Mouse (Mus musculus): ENCODE data around the gene Ifitm2.

Gene Ifitm2

DNA sequence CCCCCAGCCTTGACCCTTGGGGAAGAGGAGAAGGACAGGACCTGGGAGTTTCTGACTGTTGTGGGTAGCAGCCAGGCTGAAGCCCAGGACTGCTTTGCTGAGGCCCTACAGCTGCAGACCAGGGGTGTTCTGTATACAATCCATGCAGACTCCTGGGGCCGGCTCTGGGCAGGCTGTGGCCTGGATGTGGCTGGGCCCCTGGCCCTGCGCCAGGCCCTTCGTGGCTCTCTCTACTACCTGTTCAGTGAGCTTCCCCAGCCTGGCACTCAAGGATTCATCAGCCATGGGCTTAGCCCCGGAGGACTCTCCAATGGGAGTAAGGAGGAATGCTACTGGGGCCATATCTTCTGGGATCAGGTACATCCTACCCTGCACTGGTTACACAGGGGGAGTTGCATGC, 12.4 kb downstream of the Ifitm2 start:
- DNase-seq (ENCODE audit: low spot score) = no peak

DNA sequence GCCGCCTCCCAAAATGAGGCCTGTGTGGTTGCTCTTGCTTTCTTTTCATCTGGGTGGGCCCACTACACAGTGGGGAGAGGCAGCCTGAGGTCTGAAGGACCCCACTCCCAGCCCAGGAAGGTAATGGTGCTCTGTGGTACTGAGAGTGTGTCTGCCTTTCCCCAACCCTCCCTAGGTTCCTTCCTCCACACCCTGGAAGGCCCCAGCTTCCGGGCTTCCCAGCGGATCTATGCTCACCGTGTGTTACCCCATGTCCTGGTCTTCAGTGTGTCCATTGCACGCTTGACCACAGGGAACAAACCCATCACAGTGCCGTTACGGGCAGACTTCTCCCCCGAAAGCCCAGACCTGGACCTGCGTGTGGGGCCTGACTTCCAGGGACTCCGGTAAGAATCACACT, 13.0 kb downstream of the Ifitm2 start:
- DNase-seq (ENCODE audit: low spot score) = no peak

DNA sequence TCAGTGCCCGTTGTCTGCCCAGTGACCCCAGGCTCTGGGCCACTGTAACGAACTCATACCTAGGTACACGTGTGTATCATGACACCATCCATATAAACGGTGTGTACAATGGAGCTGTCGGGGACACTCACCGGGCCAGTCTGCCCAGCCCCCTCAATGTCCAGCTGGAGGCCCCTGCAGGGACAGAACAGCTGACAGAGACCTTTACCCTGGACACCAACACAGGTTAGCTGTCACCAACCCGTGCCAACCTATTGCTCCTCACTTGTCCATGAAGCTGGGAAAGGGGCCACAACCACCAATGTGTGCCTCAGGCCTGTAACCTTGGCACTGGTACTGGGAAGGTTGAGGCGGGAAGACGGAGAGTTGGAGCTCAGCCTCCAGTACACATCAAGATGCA, 13.4 kb downstream of the Ifitm2 start:
- no peak for DNase-seq (ENCODE audit: low spot score)

DNA sequence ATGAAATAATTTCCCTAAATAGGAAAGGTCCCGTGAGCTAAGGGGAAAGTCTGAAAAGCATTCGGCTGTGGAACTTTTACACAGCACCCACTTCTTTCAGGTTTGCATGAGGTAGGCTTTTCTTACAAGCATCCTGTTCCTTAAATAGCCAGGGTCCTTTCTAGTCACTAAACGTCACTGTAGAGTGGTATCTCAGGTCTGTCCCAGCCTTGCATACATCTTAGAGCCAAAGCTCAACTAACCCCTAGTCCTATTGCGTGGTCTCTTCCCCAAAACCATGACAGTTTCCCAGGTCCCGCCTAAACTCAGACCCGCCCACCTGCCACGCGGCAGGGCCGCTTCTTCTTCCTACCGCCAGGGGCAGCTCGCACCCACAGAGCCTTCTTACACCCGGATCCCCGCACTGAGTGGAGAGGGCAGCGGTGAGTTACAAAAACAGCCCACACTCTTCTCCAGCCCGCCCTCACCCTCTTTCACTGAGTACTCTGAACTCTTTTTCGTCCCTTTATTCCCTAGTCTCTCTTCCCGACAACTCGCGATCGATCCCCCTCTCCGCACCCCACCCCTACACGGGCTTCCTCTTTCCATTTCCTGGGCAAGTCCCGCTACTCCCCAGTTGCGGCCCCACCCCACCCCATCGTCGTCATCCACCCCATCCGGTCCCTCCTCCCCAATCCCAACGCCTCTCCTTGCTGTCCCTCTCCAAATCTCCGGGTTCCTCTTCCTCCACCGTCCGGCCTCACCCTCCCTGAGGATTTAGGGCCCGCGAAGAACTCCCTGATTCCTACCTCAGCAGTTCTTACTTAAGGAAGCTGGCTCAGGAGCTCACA, 14.3 kb downstream of the Ifitm2 start, which contains the start of gene Pgghg:
Gene Pgghg, plus strand, starts transcription at position 170 of the 830 bp plus-strand sequence.
- DNase-seq (ENCODE audit: low spot score) = peak; percentile 73

DNA sequence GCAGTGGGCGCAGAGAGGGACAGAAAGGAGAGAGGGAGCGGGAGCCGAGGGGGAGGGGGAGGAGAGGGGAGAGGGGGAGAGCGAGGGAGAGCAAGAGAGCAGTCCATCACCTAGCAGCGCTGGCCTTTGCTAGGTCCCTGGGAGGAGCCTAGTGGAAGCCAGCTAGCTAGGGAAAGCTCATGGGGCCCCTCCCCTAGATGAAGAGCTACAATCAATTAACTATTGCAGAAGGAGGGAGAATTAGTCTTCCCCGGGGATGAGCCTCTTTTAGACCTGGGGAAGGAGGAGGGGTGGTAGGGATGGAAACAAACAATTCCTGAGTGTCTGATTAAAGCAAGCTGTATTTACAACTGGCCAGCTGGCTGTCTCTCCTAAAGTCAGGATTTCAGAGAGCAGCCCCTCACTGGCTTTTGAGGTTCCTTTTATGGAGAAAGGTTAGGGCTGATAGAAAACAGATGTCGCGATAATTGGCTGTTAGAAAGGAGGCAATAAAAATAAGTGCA, 16.1 kb downstream of the Ifitm2 start:
- DNase-seq (ENCODE audit: low spot score) = no peak

DNA sequence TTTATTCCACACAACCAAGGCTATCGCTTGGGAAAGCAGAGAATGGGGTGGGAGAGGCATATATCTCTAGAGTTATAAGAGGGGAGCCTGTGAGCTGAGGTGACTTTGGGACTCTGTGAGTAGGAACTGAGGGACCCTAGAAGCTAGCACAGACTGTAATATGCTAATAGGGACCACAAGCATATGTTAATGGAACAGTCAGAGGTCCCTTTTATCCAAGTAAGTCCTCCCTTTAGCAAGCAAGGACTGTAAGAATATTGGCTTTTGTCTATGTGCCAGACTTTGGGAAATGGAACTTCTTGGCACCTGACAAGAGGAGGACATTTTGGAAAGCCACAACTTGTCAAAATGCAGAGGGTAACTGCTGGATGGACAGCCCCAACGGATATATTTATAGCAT, 16.9 kb downstream of the Ifitm2 start:
- DNase-seq (ENCODE audit: low spot score) = no peak

DNA sequence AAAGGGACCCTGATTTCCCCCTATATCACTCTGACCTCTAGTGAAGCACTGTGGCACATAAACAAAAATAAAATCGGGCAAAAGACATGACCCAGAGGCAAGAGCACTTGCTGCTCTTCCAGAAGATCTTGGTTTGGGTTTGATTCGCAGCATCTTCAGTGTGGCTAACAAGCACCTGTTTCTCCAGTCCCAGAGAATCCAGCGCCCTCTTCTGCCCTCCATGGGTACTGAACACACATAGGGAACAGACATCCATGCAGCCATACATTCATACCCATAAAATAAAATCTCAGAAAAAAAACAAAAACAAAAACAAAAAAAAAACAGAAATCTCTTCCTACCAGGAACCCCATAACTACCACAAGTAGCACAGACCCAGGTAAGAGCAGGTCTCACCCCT, 17.4 kb downstream of the Ifitm2 start:
- no peak for DNase-seq (ENCODE audit: low spot score)

DNA sequence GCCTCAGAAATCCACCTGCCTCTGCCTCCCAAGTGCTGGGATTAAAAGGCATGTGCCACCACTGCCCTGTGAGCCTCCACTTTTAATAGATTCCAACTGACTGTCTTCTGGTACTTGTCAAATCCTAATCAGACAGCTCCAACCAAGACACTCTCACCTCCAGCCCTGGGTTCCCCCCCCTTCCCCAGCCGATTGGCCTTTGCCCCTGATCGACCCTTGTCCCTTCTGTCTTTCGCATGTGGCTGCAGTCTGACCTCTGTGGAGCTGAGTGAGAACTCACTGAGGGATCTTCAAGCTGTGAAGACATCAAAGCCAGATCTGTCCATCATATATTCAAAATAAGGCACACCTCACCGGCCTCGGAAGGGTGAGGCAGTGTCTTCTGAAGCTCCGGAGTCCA, 28.6 kb downstream of the Ifitm2 start:
- no peak for DNase-seq (ENCODE audit: low spot score)

DNA sequence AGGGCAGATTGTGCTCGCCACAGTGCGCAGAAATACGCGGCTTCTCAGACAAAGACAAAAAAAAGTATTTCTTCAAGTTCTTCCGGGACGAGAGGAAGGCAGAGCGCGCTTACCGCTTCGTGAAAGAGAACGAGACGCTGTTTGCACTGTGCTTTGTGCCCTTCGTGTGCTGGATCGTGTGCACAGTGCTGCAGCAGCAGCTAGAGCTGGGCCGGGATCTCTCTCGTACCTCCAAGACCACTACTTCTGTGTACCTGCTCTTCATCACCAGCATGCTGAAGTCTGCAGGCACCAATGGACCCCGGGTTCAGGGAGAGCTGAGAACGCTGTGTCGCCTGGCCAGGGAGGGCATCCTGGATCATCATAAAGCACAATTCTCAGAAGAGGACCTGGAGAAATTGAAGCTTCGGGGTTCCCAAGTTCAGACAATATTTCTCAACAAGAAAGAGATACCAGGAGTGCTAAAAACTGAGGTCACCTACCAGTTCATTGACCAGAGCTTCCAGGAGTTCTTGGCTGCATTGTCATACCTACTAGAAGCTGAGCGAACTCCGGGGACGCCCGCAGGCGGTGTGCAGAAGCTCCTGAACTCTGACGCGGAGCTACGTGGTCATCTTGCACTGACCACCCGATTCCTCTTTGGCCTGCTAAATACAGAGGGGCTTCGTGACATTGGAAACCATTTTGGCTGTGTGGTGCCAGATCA, 32.6 kb downstream of the Ifitm2 start:
- no peak for DNase-seq (ENCODE audit: low spot score)

DNA sequence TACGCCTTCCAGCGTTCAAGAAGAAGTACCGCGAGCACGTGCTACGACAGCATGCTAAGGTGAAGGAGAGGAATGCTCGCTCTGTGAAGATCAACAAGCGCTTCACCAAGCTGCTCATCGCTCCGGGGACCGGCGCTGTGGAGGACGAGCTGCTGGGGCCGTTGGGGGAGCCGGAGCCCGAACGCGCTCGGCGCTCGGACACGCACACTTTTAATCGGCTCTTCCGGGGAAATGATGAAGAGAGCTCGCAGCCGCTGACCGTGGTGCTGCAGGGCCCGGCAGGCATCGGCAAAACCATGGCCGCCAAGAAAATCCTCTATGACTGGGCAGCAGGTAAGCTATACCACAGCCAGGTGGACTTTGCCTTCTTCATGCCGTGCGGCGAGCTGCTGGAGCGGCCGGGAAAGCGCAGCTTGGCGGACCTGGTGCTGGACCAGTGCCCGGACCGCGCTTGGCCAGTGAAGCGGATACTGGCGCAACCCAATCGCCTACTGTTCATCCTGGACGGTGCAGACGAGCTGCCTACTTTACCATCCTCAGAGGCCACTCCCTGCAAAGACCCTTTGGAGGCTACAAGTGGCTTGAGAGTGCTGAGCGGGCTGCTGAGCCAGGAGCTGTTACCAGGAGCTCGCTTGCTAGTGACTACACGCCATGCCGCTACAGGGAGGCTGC, 33.3 kb downstream of the Ifitm2 start:
- DNase-seq (ENCODE audit: low spot score) = no peak

DNA sequence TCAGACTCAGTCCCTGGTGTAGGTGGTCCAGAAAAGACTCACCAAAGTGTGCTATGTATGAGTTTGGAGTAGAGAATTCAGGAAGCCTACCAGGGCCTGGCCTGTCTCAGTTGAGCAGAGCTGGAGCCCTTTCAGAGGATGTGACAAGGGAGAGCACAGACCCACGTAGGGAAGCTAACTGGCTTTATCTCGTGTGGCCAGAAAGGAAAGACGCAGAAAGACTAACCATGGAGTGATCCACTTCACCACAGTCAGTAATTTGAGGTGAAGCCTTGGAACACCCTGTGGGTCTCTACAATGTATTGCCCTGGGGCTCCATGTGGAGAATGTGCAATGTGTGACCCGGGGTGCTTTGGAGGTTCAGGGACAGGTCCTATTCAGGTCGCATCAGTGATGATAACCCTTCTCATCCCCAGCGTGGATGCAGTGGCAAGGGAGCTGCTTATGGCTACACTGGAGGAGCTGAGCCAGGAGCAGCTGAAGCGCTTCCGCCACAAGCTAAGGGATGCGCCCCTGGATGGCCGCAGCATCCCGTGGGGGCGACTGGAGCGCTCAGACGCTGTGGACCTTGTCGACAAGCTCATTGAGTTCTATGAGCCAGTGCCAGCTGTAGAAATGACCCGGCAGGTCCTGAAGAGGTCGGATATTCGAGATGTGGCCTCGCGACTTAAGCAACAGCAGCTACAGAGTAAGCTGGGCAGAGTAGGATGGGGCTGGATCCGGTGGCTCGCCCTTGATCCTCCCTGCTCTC, 34.4 kb downstream of the Ifitm2 start:
- DNase-seq (ENCODE audit: low spot score) = no peak

DNA sequence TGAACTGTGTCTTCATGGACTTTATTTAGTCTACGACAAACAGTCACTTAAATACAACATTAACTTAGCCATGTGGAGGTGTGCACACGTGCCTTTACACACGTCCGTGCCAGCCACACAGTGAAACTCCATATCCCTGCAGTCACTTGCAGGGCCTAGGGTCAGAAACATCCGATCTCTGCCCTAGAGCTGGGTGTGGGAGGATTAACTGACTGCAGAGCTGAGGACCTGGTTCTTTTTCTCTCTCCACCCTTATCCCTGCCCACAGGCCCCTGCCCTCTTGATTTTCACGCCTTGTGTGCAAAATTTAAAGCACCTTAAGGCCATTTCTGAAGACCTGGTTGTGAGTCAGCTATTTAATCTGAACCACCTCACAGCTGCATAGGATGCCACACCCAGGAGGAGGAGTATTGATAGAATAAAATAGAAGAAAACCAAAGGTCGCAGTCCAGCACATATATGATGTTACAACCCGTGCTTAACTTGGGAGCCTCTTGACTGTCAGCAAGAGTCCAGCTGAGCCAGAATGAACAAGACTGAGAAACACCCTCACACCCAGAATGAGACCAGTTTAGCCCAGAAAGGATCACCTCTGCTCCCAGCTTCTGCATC, 35.3 kb downstream of the Ifitm2 start, which contains the start of gene Nlrp6:
Gene Nlrp6, plus strand, starts transcription at position 485 of the 612 bp plus-strand sequence.
- no peak for DNase-seq (ENCODE audit: low spot score)

DNA sequence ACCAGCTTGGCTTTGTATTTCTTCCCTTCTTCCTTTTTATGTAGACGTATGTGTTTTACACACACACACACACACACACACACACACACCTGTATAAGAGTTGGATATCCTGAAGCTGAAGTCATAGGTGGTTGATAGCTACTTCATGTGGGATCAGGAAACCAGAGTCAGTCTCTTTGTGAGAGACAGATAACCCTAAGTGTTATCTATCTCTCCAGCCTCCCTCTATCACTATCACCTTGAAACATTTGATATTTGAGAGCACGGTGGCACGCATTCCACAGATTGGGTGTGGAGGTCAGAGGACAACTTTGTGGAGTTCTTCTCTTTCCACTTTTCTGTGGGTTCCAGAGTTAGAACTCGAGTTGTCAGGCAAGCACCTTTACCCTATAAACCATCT, 35.9 kb downstream of the Ifitm2 start:
- no peak for DNase-seq (ENCODE audit: low spot score)

DNA sequence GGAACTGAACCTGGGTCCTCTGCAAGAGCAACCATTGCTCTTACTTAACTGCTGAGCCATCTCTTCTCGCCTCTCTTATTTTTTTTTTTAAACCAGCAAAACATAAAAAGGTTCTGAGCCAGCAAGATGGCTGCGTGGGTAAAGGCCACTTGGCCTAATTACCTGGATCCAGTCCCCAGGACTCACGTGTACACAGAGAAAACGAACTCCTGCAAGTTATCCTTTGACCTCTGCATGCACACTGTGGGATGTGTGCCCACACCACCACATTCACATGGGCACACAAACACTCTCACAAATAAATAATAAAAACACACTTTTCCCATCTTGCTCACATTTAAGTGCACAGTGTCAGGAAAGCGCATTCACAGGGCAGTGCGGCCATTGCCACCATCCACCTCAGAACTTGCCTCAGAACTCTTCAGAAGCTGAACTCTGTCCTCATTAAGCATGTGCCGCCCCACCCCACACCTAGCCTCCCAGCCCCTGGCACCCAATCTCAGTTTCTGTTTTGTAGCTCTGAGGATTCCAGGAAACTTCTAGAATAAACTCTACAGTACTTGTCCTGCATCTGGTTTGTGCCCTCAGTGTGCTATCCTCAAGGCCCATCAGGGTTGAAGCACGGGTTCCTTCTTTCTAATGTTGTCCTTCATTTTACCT, 41.6 kb downstream of the Ifitm2 start:
- no peak for DNase-seq (ENCODE audit: low spot score)

DNA sequence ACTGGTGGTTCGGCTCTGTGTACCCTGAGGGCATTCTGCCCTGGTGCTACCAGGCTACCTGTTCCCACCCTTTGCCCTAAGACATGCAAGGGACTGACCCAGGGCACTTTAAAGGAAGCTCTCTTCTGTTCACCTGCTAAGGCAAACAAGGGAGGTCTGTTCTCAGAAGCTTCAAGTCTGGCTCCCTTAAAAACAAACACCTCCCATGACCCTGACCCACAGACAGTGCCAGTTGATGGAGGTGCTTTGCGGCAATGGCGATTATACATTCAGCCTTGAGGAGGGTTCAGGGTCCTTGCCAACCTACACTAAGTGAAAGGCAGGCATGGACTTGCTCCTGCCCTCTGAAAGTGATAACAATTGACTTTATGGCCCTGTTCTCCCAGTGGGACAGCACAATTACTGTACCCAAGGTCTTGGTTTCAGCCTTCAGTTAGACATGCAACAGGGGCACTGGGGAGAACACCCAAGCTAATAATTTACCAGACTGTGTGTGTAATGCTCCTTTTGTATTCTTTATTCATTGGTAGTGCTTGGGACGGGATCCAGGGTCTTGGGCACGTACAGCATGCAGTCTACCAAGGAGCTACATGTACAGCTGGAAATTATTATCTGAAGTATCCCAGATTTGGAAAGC, 42.8 kb downstream of the Ifitm2 start:
- DNase-seq (ENCODE audit: low spot score) = no peak

DNA sequence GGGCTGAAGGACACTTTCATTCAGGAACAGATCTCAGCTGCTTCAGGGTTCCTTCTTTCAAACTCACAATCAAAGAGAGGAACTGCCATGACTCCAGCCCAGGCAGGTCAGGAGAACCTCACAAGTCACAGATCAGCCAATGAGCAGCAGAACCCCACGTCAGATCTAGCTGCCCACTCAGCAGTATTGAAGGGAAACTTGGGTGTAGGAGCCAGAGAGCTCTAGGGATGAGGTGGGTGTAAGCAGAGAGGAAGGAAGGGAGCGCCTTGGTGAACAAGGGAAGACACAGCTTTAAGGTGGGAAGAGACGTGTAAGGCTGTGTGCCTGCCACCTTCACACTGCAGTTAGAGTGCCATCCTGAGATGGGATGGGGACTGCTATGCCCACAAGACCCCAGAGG, 43.5 kb downstream of the Ifitm2 start:
- no peak for DNase-seq (ENCODE audit: low spot score)

DNA sequence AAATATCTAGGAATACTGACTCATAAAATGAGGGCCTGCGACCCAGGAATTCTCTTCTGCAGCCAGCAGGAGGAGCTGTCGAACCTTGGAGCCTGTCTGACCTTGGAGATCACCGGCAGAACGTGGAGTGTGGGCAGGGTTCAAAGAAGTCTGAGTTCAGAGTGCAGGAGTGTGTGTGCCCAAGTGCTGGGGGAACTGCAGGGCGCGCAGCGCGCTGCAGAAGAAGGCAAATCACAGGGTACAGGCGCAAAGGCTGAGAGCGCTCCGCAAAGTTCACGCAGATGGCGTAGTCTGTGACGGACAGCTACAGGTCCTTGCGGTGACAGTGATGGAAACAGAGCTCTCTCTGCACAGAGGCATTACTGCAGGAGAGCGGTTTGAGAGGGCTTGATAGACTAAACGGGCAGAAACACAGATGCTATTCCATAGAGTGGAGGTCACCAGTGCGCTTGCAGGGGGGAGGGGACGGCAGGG, 47.1 kb downstream of the Ifitm2 start:
- DNase-seq (ENCODE audit: low spot score) = peak; percentile 60

DNA sequence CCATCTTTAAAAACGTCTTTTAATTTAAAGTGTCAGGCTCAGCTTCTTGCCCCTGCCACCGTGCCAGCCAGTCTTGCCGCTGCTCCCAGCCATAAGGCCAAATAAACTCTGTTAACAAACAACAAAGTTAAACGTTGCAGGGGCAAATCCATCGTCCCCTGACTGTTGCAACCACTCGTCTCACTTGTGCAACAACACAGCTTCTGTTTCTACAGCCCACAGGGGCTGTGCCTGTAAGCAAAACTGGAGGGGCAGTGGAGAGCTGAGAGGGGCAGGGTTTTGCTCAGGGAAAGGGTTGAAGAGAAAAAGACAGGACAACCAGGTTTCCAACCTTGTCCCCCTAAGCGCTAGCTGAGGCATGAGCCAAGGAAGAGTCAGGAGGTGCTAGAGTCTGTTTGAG, 47.6 kb downstream of the Ifitm2 start:
- no peak for DNase-seq (ENCODE audit: low spot score)

DNA sequence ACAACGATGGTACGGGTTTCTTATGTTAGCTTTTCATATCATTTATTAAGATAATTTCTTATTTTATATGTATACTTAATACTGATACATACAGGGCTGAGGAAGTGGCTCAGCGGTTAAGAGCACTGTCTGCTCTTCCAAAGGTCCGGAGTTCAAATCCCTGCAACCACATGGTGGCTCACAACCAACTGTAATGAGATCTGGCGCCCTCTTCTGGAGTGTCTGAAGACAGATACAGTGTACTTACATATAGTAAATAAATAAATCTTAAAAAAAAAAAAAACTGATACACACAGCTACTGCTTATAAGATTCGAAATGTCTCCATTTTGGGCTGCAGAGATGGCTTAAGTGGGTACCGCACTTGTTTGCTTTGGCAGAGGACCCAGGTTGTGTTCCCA, 48.1 kb downstream of the Ifitm2 start:
- no peak for DNase-seq (ENCODE audit: low spot score)

DNA sequence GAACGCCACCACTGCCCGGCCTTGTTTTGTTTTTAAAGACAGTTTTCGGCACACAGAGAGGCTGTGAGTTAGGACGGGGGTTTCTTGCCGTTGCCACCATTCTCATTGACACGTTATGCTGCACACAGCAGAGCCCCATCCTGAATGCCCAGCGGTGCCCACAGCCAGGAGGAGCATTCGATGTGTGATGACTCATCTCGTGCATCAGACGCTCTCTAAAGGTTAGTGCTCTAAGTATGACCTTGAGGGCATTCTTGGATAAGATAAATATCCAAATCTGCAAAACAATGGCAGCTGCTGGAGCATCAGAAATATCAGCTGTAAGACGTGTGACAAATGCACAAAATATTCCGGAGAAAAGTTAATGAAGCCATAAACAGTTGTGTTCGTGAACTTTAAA, 48.7 kb downstream of the Ifitm2 start:
- DNase-seq (ENCODE audit: low spot score) = no peak

Measured in c-Kit-positive CD71-positive TER-119-positive erythroid progenitor cells, embryonic 14.5 days (primary cell).